Mouse (Mus musculus) kidney, postnatal 0 days (tissue): ENCODE measurements around the gene Cdh13. TPM values are rescaled to one million over a fixed set of nuclear protein-coding genes. Genes with fewer than 3 reads are reported as not detected.
A peak's percentile ranks its signal among the peaks of the same experiment; 100 is the strongest.

Source experiments
- ATAC-seq: fragments of 200-750 bp; cut with Nextera tagmentation; replicated peaks from 2 replicates; pipeline ENCODE4 v1.8.0; 2017; ENCODE audit warnings: low read depth, moderate number of reproducible peaks, moderate TSS enrichment, moderate library complexity; ENCODE audit not compliant: low FRiP score
- DNase-seq: peaks from one replicate; pipeline ENCODE4 v3.0.0-alpha.2; 2016; ENCODE audit warnings: low spot score
- H3K27ac ChIP-seq: fragments of 300-500 bp; sonication (generic); 2 replicates; pipeline ENCODE4 v1.5.1; 2014; ENCODE audit warnings: mild to moderate bottlenecking
- H3K27me3 ChIP-seq: fragments of 300-500 bp; sonication (generic); 2 replicates; pipeline ENCODE4 v1.6.1; 2014; ENCODE audit warnings: low read length, mixed read lengths; ENCODE audit not compliant: insufficient read depth
- H3K36me3 ChIP-seq: fragments of 300-500 bp; sonication (generic); 2 replicates; pipeline ENCODE4 v1.6.1; 2014; ENCODE audit warnings: low read length, mixed read lengths; ENCODE audit not compliant: insufficient read depth
- H3K4me1 ChIP-seq: fragments of 300-500 bp; sonication (generic); replicated peaks from 2 replicates; pipeline ENCODE4 v1.6.1; 2014; ENCODE audit warnings: antibody characterized with exemption, low read length, mixed read lengths; ENCODE audit not compliant: insufficient read depth
- H3K4me2 ChIP-seq: fragments of 300-500 bp; sonication (generic); 2 replicates; pipeline ENCODE4 v1.6.1; 2014; ENCODE audit warnings: mild to moderate bottlenecking, low read length, moderate library complexity, mixed read lengths
- H3K4me3 ChIP-seq: fragments of 300-500 bp; sonication (generic); replicated peaks from 2 replicates; pipeline ENCODE4 v1.5.1; 2014; ENCODE audit warnings: low read depth, low read length
- H3K9ac ChIP-seq: fragments of 300-500 bp; sonication (generic); 2 replicates; pipeline ENCODE4 v1.6.1; 2014; ENCODE audit warnings: low read depth, low read length
- H3K9me3 ChIP-seq: fragments of 300-500 bp; sonication (generic); replicated peaks from 2 replicates; pipeline ENCODE4 v1.6.1; 2016; ENCODE audit warnings: low read length, inconsistent platforms, mixed read lengths
- CTCF ChIP-seq: IDR thresholded peaks from 2 replicates; pipeline ENCODE4 v1.5.1; 2016; ENCODE audit warnings: antibody characterized with exemption, low read depth, mild to moderate bottlenecking, moderate library complexity
- WGBS: fragments of 180-500 bp; shearing (Covaris S2); extraction: QIAGEN DNeasy Blood & Tissue Kit; methylation state at CpG from one replicate; pipeline ENCODE4 v1.1.7; 2014; 5-methylcytosine and 5-hydroxymethylcytosine counted together
- polyA plus RNA-seq: library from polyadenylated mRNA; unstranded; fragments of >200 nt; fragmentation: Nextera tagmentation; extraction: Ambion mirVana; gene quantifications from 2 replicates; pipeline ENCODE4 v1.2.1, GENCODE M21; 2015

The Cdh13 gene
- polyA plus RNA-seq, 1 experiment from 2014 or later, result 3.9 TPM

GRCm38 (mm10) chr8:118444651-118445207 is 161.2 kb downstream of the Cdh13 start:
- Histone ChIP-seq H3K36me3 (no peaks in the 10 kb centered on the region), H3K4me3 (no peak overlapping the region), H3K4me2 (no peak overlapping the region), H3K9ac (no peak overlapping the region), H3K9me3 (no peaks in the 10 kb centered on the region), H3K27me3 (no peaks in the 10 kb centered on the region), H3K4me1 (no peaks in the 10 kb centered on the region), H3K27ac (no peak overlapping the region)
- 86% methylated on average over 8 of the region's 8 CpGs for WGBS
- ATAC-seq, result no peak
- TF ChIP-seq CTCF, result no peak
- DNase-seq, result no peak

- ATAC-seq (no peak), DNase-seq (no peak)
- TF ChIP-seq CTCF, result no peak
- no peak overlapping the region for H3K9ac ChIP-seq
- no peaks in the 10 kb centered on the region for H3K27me3 ChIP-seq
- no peak overlapping the region for H3K4me3 ChIP-seq
- no peaks in the 10 kb centered on the region for H3K36me3 ChIP-seq
- no peaks in the 10 kb centered on the region for H3K4me1 ChIP-seq
- WGBS, result 81% methylated on average over 9 of the region's 9 CpGs
- no peaks in the 10 kb centered on the region for H3K9me3 ChIP-seq
- no peak overlapping the region for H3K4me2 ChIP-seq
- no peak overlapping the region for H3K27ac ChIP-seq
Observed at GRCm38 (mm10) chr8:118446516-118446915, 163.0 kb downstream of the Cdh13 start.

DNA sequence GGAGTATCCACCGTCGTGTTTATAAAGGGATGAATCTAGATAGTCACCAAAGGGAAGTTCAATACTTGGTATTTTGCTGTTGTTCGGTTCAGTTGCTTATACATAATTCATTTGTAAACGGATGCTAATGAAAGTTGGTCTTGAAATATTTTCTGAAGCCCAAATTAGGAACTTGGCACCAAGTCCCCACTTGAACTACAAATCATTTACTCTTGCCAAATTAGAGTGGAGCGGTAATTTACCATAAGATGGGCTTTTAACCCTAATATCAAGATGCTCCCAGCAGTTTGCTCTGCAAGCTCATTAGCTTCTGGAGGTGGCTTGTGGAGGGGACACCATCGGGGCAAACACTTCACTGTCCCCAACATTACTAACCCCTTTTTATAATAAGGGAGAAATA is 164.5 kb downstream of the Cdh13 start:
- WGBS, result 87% methylated on average over 6 of the region's 6 CpGs
- Histone ChIP-seq H3K4me2 (no peak overlapping the region), H3K4me1 (no peaks in the 10 kb centered on the region), H3K4me3 (no peak overlapping the region), H3K9me3 (no peaks in the 10 kb centered on the region), H3K27me3 (no peaks in the 10 kb centered on the region), H3K27ac (no peak overlapping the region), H3K9ac (no peak overlapping the region), H3K36me3 (no peaks in the 10 kb centered on the region)
- ATAC-seq (no peak), DNase-seq (no peak)
- no peak for TF ChIP-seq CTCF

DNA sequence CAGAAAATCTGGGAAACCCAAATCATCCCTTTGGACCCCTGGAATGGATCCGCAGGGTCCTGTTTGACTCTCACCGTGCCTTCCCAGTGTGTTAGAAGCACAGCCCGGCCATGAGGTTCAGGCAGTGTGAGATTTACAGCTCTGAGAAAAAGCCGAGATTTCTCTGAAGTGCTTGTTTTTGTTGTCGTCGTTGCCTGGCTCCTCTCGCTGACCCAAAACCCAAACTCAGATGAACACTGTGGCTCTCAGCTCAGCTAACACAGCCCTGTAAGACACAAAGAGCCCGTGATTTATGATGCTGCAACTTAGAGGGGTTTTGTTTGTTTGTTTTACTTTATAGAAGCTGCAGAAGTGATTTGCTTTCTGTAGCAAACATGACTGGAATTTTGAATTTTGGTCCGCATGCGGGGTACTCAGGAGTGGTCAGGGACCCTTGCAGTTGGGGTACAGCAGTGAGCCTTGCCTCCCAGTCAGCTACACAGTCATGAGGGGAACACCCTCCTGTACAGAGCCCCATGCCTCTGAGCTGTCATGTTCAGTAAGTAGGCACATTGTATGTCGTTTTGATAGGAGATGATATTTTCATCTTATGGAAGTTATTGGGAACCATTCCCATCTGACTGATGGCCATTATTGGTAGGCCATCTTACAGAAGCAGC is 169.0 kb downstream of the Cdh13 start:
- peak; percentile 91 for DNase-seq

DNA sequence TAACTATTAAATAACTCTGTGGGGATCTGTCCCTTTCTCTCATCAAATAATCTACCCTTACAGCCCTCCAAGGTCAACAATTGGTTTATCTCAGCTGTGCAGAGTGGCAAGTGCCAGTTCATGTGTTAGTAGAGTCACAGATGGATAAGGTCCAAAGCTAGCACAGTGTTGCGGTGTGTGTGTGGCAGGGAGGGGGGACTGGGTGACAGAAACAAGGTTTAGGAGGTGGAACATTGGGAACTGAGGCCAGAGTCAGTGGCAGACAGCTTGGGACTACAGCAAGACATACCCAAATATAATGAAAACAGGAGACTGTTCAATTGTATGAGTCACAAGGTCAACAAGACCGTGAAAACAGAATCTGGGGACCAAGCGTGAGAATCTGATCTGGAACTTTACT is 171.7 kb downstream of the Cdh13 start:
- H3K9me3 ChIP-seq, result no peaks in the 10 kb centered on the region
- H3K4me1 ChIP-seq, result no peaks in the 10 kb centered on the region
- no peak overlapping the region for H3K4me3 ChIP-seq
- DNase-seq, result no peak
- 70% methylated on average over 3 of the region's 3 CpGs for whole genome bisulfite sequencing
- no peak for TF ChIP-seq CTCF
- no peaks in the 10 kb centered on the region for H3K36me3 ChIP-seq
- no peak overlapping the region for H3K27ac ChIP-seq
- H3K27me3 ChIP-seq, result no peaks in the 10 kb centered on the region
- H3K9ac ChIP-seq, result no peak overlapping the region
- ATAC-seq, result no peak
- H3K4me2 ChIP-seq, result no peak overlapping the region

More for the DNA sequence above, 169.0 kb downstream of the Cdh13 start:
- H3K27ac ChIP-seq, result peak overlapping the region; percentile 25
- no peak overlapping the region for H3K4me3 ChIP-seq
- no peak for TF ChIP-seq CTCF
- no peaks in the 10 kb centered on the region for H3K4me1 ChIP-seq
- H3K27me3 ChIP-seq, result no peaks in the 10 kb centered on the region
- ATAC-seq, result peak; percentile 74
- WGBS, result 30% methylated on average over 11 of the region's 11 CpGs
- no peaks in the 10 kb centered on the region for H3K36me3 ChIP-seq
- no peaks in the 10 kb centered on the region for H3K9me3 ChIP-seq
- H3K4me2 ChIP-seq, result no peak overlapping the region
- no peak overlapping the region for H3K9ac ChIP-seq

DNA sequence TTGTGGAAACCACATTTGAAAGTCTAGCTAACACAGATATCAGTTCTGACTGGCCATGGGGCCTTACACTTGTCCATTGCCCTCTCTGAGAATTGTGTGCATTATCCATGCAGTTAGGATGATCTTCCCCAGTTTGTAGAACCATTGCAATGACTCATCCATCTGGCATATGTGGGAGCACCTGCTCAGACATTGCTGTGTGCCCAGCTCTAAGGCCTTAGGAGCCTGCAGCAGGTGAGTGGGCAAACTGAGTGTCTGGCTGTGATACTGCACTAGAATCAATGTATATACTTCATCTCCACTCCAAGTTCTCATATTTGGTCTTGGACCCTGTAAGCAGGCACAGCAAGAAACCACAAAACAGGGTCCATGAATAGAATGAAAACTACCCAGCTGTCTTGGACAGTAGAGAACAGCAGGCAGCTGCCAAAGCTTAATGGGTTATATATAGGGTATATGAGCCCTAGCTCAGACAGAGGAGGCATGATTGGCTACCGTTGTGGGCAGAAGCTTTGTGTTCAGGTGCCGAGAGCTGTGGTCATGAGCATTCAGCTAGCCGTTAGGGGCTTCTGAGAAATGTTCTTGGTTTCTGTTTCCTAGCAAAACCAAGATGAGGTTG is 181.9 kb downstream of the Cdh13 start:
- WGBS, result 88% methylated on average over 3 of the region's 3 CpGs
- H3K4me3 ChIP-seq, result no peak overlapping the region
- no peak for DNase-seq
- H3K27me3 ChIP-seq, result no peaks in the 10 kb centered on the region
- no peak for ATAC-seq
- no peak overlapping the region for H3K27ac ChIP-seq
- H3K9me3 ChIP-seq, result no peaks in the 10 kb centered on the region
- H3K9ac ChIP-seq, result no peak overlapping the region
- H3K36me3 ChIP-seq, result no peaks in the 10 kb centered on the region
- H3K4me2 ChIP-seq, result no peak overlapping the region
- no peaks in the 10 kb centered on the region for H3K4me1 ChIP-seq
- no peak for TF ChIP-seq CTCF
